Mouse (Mus musculus): ENCODE measurements at regions not wholly inside any gene's neighbourhood (a gene's known extent, or its start where the extent isn't known, plus 50 kb on each side); places are given as distances from the start of the nearest gene placed in this dataset.
"Not testable (repeated sequence)": the region's sequence is repeated elsewhere in the genome, so short reads cannot be mapped to it uniquely, and the experiment has no call there.

- ChIA-PET CTCF (no interaction called here), POLR2A (interaction anchor here in 3 of 4 experiments (0.6 to 1.7 kb wide), 3 partner anchors 10 to 217 kb away, joined by 3 to 6 read pairs (median 3); no protein-coding TSS in a partner anchor)
Measured at GRCm38 (mm10) chr2:17918861-17919648, 77.7 kb downstream of the H2al2a start.

- ChIA-PET CTCF (no interaction called here), POLR2A (interaction anchor here in 2 of 4 experiments (1.0 to 1.7 kb wide), 5 partner anchors 15 to 19 kb away, joined by 3 to 6 read pairs (median 4); no protein-coding TSS in a partner anchor)
Measured at GRCm38 (mm10) chr2:17917238-17917946, 79.4 kb downstream of the H2al2a start.

GRCm38 (mm10) chr2:17902616-17903015, 94.1 kb downstream of the H2al2a start:
- ChIA-PET CTCF (no interaction called here), POLR2A (interaction anchor here in 1 of 4 experiments (0.6 kb wide), 1 partner anchor 10 kb away, joined by 4 read pairs; no protein-coding TSS in a partner anchor)

GRCm38 (mm10) chr2:17900202-17900601, 96.6 kb downstream of the H2al2a start:
- ChIA-PET POLR2A (interaction anchor here in 2 of 4 experiments (0.7 to 1.9 kb wide), 9 partner anchors 12 to 157 kb away, joined by 3 to 8 read pairs (median 4); no protein-coding TSS in a partner anchor), CTCF (interaction anchor here in 1 of 4 experiments (1.3 kb wide), 1 partner anchor 43 kb away, joined by 3 read pairs; no protein-coding TSS in a partner anchor)

GRCm38 (mm10) chr2:17898780-17899179, 98.0 kb downstream of the H2al2a start:
- POLR2A ChIA-PET = interaction anchor here in 3 of 4 experiments (0.5 to 1.9 kb wide), 12 partner anchors 9 to 472 kb away, joined by 3 to 8 read pairs (median 3); no protein-coding TSS in a partner anchor
- CTCF ChIA-PET = interaction anchor here in 1 of 4 experiments (0.6 kb wide), 1 partner anchor 38 kb away, joined by 3 read pairs; no protein-coding TSS in a partner anchor

GRCm38 (mm10) chr2:17896036-17896435, 100.7 kb downstream of the H2al2a start:
- CTCF ChIA-PET = no interaction called here
- POLR2A ChIA-PET = interaction anchor here in 3 of 4 experiments (0.7 to 1.2 kb wide), 3 partner anchors 40 to 151 kb away, joined by 3 read pairs; no protein-coding TSS in a partner anchor

- POLR2A ChIA-PET, CTCF ChIA-PET: not testable (repeated sequence)
Measured at GRCm38 (mm10) chr2:17892661-17893060, 104.1 kb downstream of the H2al2a start.

GRCm38 (mm10) chr2:17887699-17888098, 109.1 kb downstream of the H2al2a start:
- CTCF ChIA-PET = no interaction called here

GRCm38 (mm10) chr2:17882389-17882788, 114.4 kb downstream of the H2al2a start:
- ChIA-PET POLR2A (interaction anchor here in 3 of 4 experiments (0.7 to 1.9 kb wide), 11 partner anchors 11 to 208 kb away, joined by 3 to 9 read pairs (median 4); no protein-coding TSS in a partner anchor), CTCF (interaction anchor here in 1 of 4 experiments (0.6 kb wide), 1 partner anchor 11 kb away, joined by 3 read pairs; no protein-coding TSS in a partner anchor)

More at GRCm38 (mm10) chr2:17887699-17888098, 109.1 kb downstream of the H2al2a start:
- POLR2A ChIA-PET = interaction anchor here in 1 of 4 experiments (0.5 to 1.0 kb wide), 3 partner anchors 22 to 312 kb away, joined by 3 read pairs; no protein-coding TSS in a partner anchor

GRCm38 (mm10) chr2:17880800-17881717, 115.7 kb downstream of the H2al2a start:
- ChIA-PET CTCF (interaction anchor here (0.5 to 0.7 kb wide), 5 partner anchors 9 to 255 kb away, joined by 3 to 8 read pairs (median 4); no protein-coding TSS in a partner anchor), POLR2A (interaction anchor here in 2 of 4 experiments (0.7 to 1.9 kb wide), 9 partner anchors 28 to 593 kb away, joined by 3 to 9 read pairs (median 3); no protein-coding TSS in a partner anchor)

- ChIA-PET POLR2A (interaction anchor here in 2 of 4 experiments (0.6 to 1.7 kb wide), 2 partner anchors 22 to 155 kb away, joined by 3 to 4 read pairs; no protein-coding TSS in a partner anchor), CTCF (no interaction called here)
Measured at GRCm38 (mm10) chr2:17877901-17878300, 118.9 kb downstream of the H2al2a start.

- CTCF ChIA-PET = no interaction called here
Measured at GRCm38 (mm10) chr2:17876942-17877341, 119.8 kb downstream of the H2al2a start.

GRCm38 (mm10) chr2:17876155-17876554, 120.6 kb downstream of the H2al2a start:
- POLR2A ChIA-PET = no interaction called here

More at GRCm38 (mm10) chr2:17876942-17877341, 119.8 kb downstream of the H2al2a start:
- POLR2A ChIA-PET = interaction anchor here in 2 of 4 experiments (0.6 to 1.7 kb wide), 2 partner anchors 23 to 74 kb away, joined by 4 read pairs; no protein-coding TSS in a partner anchor

GRCm38 (mm10) chr2:17870562-17870961, 126.2 kb downstream of the H2al2a start:
- CTCF ChIA-PET = interaction anchor here in 1 of 4 experiments (0.6 kb wide), 1 partner anchor 100 kb away, joined by 4 read pairs; no protein-coding TSS in a partner anchor
- POLR2A ChIA-PET = interaction anchor here in 2 of 4 experiments (0.6 to 1.7 kb wide), 3 partner anchors 10 to 66 kb away, joined by 3 to 4 read pairs (median 3); no protein-coding TSS in a partner anchor

More at GRCm38 (mm10) chr2:17876155-17876554, 120.6 kb downstream of the H2al2a start:
- CTCF ChIA-PET = no interaction called here

- POLR2A ChIA-PET = no interaction called here
Measured at GRCm38 (mm10) chr2:17868145-17868544, 128.6 kb downstream of the H2al2a start.

GRCm38 (mm10) chr2:17867341-17867740, 129.4 kb downstream of the H2al2a start:
- ChIA-PET POLR2A (no interaction called here), CTCF (interaction anchor here in 1 of 4 experiments (0.7 kb wide), 1 partner anchor 1859 kb away, joined by 3 read pairs; no protein-coding TSS in a partner anchor)

More at GRCm38 (mm10) chr2:17868145-17868544, 128.6 kb downstream of the H2al2a start:
- CTCF ChIA-PET = interaction anchor here in 1 of 4 experiments (1.2 kb wide), 1 partner anchor 337 kb away, joined by 3 read pairs; no protein-coding TSS in a partner anchor

GRCm38 (mm10) chr2:17861765-17862495, 130.7 kb upstream of the Nebl start:
- ChIA-PET CTCF (no interaction called here), POLR2A (interaction anchor here in 1 of 4 experiments (1.0 kb wide), 2 partner anchors 20 to 164 kb away, joined by 3 to 4 read pairs; no protein-coding TSS in a partner anchor)
